Mouse (Mus musculus) heart, adult 2 months (tissue): Measurements from ENCODE around the gene Map2k5. TPM values are rescaled to one million over a fixed set of nuclear protein-coding genes. Genes with fewer than 3 reads are reported as not detected.

Experiments
- DNase-seq, 2 experiments: peaks; one replicate each; pipeline ENCODE4 v3.0.0; 2021
- H3K27ac ChIP-seq: fragments of 200-600 bp; 2 replicates; pipeline ENCODE4 v1.8.1; 2022
- H3K27me3 ChIP-seq: fragments of 200-500 bp; 2 replicates; pipeline ENCODE4 v1.6.1; 2012; ENCODE audit warnings: mild to moderate bottlenecking, low read length, inconsistent platforms, mixed read lengths; ENCODE audit not compliant: control insufficient read depth, insufficient read depth
- H3K36me3 ChIP-seq: fragments of 200-500 bp; 2 replicates; pipeline ENCODE4 v1.6.1; 2012; ENCODE audit warnings: low read length, inconsistent platforms; ENCODE audit not compliant: control insufficient read depth, insufficient read depth
- H3K4me1 ChIP-seq: fragments of 200-500 bp; 2 replicates; pipeline ENCODE4 v1.6.1; 2011; ENCODE audit warnings: low read length; ENCODE audit not compliant: control insufficient read depth, insufficient read depth
- H3K4me3 ChIP-seq: fragments of 200-600 bp; 2 replicates; pipeline ENCODE4 v1.8.1; 2022
- H3K79me2 ChIP-seq: fragments of 200-500 bp; replicated peaks from 2 replicates; pipeline ENCODE4 v1.6.1; 2012; ENCODE audit warnings: mild to moderate bottlenecking, inconsistent platforms, low read length, moderate library complexity, mixed read lengths; ENCODE audit not compliant: control insufficient read depth, insufficient read depth
- H3K9ac ChIP-seq: fragments of 200-500 bp; 2 replicates; pipeline ENCODE4 v1.6.1; 2012; ENCODE audit warnings: low read depth, mild to moderate bottlenecking, control low read depth, inconsistent platforms, low read length, mixed read lengths
- CTCF ChIP-seq: fragments of 200-600 bp; IDR thresholded peaks from 2 replicates; pipeline ENCODE4 v1.8.1; 2022; ENCODE audit warnings: antibody characterized with exemption, mild to moderate bottlenecking, moderate library complexity
- EP300 ChIP-seq: fragments of 200-500 bp; IDR thresholded peaks from 2 replicates; pipeline ENCODE4 v1.6.1; 2011; ENCODE audit warnings: low read depth, low read length, control low read depth; ENCODE audit not compliant: insufficient read depth
- POLR2A ChIP-seq: fragments of 200-500 bp; IDR thresholded peaks from 2 replicates; pipeline ENCODE4 v1.6.1; 2011; ENCODE audit warnings: mild to moderate bottlenecking, low read depth, low read length, control low read depth; ENCODE audit not compliant: insufficient read depth
- WGBS: fragments of 180-500 bp; shearing (Covaris S2); methylation state at CpG from one replicate; pipeline ENCODE4 v1.1.7; 2018; 5-methylcytosine and 5-hydroxymethylcytosine counted together
- intact Hi-C: fragments of 180-260 bp; cut with DNase I; formaldehyde crosslinking; loops from one replicate; pipeline ENCODE4 v1.15.1; 2025
- polyA plus RNA-seq: library from polyadenylated mRNA; depleted of rRNA; stranded (reverse); fragments of >200 nt; gene quantifications from 2 replicates; pipeline ENCODE4 v1.2.3, GENCODE M21; 2012
- total RNA-seq, 2 experiments: library from RNA; stranded (reverse); gene quantifications; 2 replicates each; pipeline ENCODE4 v1.2.3; 2021

Gene Map2k5
- total and polyA plus RNA-seq, 3 experiments = 17.9 to 31.8 (median 20.7) TPM

GRCm38 (mm10) chr9:63398611-63399462 is 21.1 kb upstream of the Map2k5 start, which contains the start of gene 2300009A05Rik:
Gene 2300009A05Rik, minus strand, starts transcription at chr9:63399246.
- Histone ChIP-seq H3K4me1 (peaks cover 6% of the 10 kb centered on the region), H3K27me3 (no peaks in the 10 kb centered on the region), H3K36me3 (peaks cover 10% of the 10 kb centered on the region), H3K4me3 (peak within 1 kb of the TSS; percentile 77), H3K79me2 (no peaks in the 10 kb centered on the region), H3K9ac (peak within 1 kb of the TSS; percentile 88), H3K27ac (peak within 1 kb of the TSS; percentile 93)
- TF ChIP-seq CTCF (peak; percentile 28), EP300 (no peak), POLR2A (peak; percentile 83; the same call in 1 of the 2 replicates)
- intact Hi-C loops = loop anchor here (1.0 to 10.0 kb wide), 3 partner anchors 22 to 267 kb away; partner anchors contain the start of genes Aagab, Iqch and Map2k5
- under 1% methylated on average over 72 of the region's 74 CpGs for WGBS
- peak; percentile 98 for DNase-seq

GRCm38 (mm10) chr9:63395612-63396011 is 17.9 kb upstream of the Map2k5 start:
- peaks cover 10% of the 10 kb centered on the region for H3K36me3 ChIP-seq

GRCm38 (mm10) chr9:63391307-63391706 is 13.6 kb upstream of the Map2k5 start:
- no peak for TF ChIP-seq EP300
- Histone ChIP-seq H3K36me3 (peaks cover 5% of the 10 kb centered on the region), H3K4me1 (peaks cover 2% of the 10 kb centered on the region), H3K27ac (no peak overlapping the region), H3K79me2 (no peaks in the 10 kb centered on the region), H3K27me3 (no peaks in the 10 kb centered on the region), H3K9ac (no peak overlapping the region), H3K4me3 (no peak overlapping the region)
- intact Hi-C loops = loop anchor here (10.0 kb wide), 1 partner anchor 213 kb away; the partner anchor contains the start of genes Aagab and Iqch
- DNase-seq = no peak
- 74% methylated on average over 2 of the region's 2 CpGs for WGBS

More at GRCm38 (mm10) chr9:63395612-63396011, 17.9 kb upstream of the Map2k5 start:
- H3K79me2 ChIP-seq = no peaks in the 10 kb centered on the region
- no peaks in the 10 kb centered on the region for H3K27me3 ChIP-seq
- WGBS = 66% methylated on average over 7 of the region's 7 CpGs
- intact Hi-C loops = loop anchor here (5.0 to 10.0 kb wide), 2 partner anchors 209 to 263 kb away; partner anchors contain the start of genes Aagab and Iqch
- no peak overlapping the region for H3K27ac ChIP-seq
- TF ChIP-seq EP300 (no peak), CTCF (no peak), POLR2A (no peak)
- no peak overlapping the region for H3K4me3 ChIP-seq
- no peak overlapping the region for H3K9ac ChIP-seq
- H3K4me1 ChIP-seq = peaks cover 6% of the 10 kb centered on the region
- no peak for DNase-seq

GRCm38 (mm10) chr9:63382761-63383160 is 5.1 kb upstream of the Map2k5 start:
- no peak overlapping the region for H3K27ac ChIP-seq
- TF ChIP-seq CTCF = no peak
- no peak for TF ChIP-seq POLR2A
- TF ChIP-seq EP300 = no peak
- WGBS = 96% methylated on average over 4 of the region's 4 CpGs
- H3K79me2 ChIP-seq = no peaks in the 10 kb centered on the region
- no peaks in the 10 kb centered on the region; the same call in 1 of the 2 replicates for H3K4me1 ChIP-seq
- H3K4me3 ChIP-seq = no peak overlapping the region
- no peaks in the 10 kb centered on the region; the same call in 1 of the 2 replicates for H3K36me3 ChIP-seq
- H3K27me3 ChIP-seq = no peaks in the 10 kb centered on the region
- intact Hi-C loops = no loop called here
- no peak overlapping the region for H3K9ac ChIP-seq
- no peak for DNase-seq

GRCm38 (mm10) chr9:63380326-63380725 is 2.6 kb upstream of the Map2k5 start:
- Histone ChIP-seq H3K9ac (no peak overlapping the region), H3K4me1 (peaks cover 1% of the 10 kb centered on the region; the same call in 1 of the 2 replicates), H3K36me3 (no peaks in the 10 kb centered on the region; the same call in 1 of the 2 replicates), H3K27ac (no peak overlapping the region), H3K27me3 (no peaks in the 10 kb centered on the region), H3K79me2 (no peaks in the 10 kb centered on the region), H3K4me3 (no peak overlapping the region)
- no peak for TF ChIP-seq EP300
- TF ChIP-seq POLR2A = no peak
- no peak for TF ChIP-seq CTCF
- 82% methylated on average over 3 of the region's 3 CpGs for WGBS
- intact Hi-C loops = no loop called here
- no peak for DNase-seq
